Comparison of ENCODE assay signal across 9 mouse cellular contexts in the genomic region with DNA sequence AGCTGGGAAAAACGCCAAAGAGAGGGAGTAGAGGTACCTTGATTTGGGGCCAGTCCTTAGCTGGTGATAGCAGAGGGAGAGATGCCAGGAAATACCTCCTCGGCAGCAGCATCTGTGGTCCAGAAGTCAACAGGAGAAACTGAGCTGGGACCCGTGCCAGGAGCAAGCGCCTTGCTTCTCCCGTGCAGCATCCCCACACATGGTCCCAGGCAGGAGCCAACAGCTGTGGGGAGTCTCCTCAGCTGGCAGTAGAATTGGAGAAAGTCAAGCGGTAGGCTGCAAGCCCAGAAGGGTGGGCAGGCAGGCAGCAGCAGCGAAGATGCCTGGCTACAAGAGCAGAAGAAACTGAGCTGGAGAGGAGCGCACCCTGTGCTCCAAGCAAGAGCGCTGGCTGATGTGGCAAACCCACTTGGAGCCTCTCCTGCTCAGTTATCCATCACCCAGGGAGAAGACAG. TPM values are rescaled to one million over a fixed set of nuclear protein-coding genes. Genes with fewer than 3 reads are reported as not detected.
DNase-seq lines count a peak whose midpoint lies in the region; ATAC-seq and TF ChIP-seq lines count a peak whose summit lies in the region.
"Had no signal": no experiment of that assay in that cellular context is flagged by ENCODE, and none has a peak within 500 bp of the region (broad histone marks: within the 10 kb centered on the region; RNA-seq: fewer than 3 reads in every experiment).

A gene (minus strand): TSS at position 427 of the 455 bp plus-strand sequence.

- peak; percentile 78 for ATAC-seq in forebrain, embryonic 13.5 days
- peak; percentile 34; the same call in 1 of the 2 replicates for ATAC-seq in heart, postnatal 0 days (ENCODE audit: insufficient read depth, low read depth)
- no peak for ATAC-seq in liver, embryonic 15.5 days (ENCODE audit: insufficient read depth)
- ATAC-seq in neural tube, embryonic 15.5 days (ENCODE audit: low FRiP score), result peak; percentile 61

- peak within 1 kb of the TSS; percentile 49 for H3K4me3 ChIP-seq in forebrain, embryonic 13.5 days
- peak within 1 kb of the TSS; percentile 50 for H3K4me3 ChIP-seq in heart, postnatal 0 days (ENCODE audit: low read depth, low read length)
- peak within 1 kb of the TSS; percentile 50 for H3K4me3 ChIP-seq in liver, embryonic 15.5 days (replicated peaks)
- H3K4me3 ChIP-seq in neural tube, embryonic 15.5 days (replicated peaks), result peak within 1 kb of the TSS; percentile 57

- peaks cover 47% of the 10 kb centered on the region for H3K27me3 ChIP-seq in forebrain, embryonic 13.5 days
- H3K27me3 ChIP-seq in heart, postnatal 0 days (ENCODE audit: control insufficient read depth, insufficient read depth, low read length), result peaks cover 47% of the 10 kb centered on the region
- peaks cover 70% of the 10 kb centered on the region for H3K27me3 ChIP-seq in liver, embryonic 15.5 days
- 0 out of 2 replicates have a peak, but pooled peaks cover 14% of the 10 kb centered on the region for H3K27me3 ChIP-seq in neural tube, embryonic 15.5 days (replicated peaks)

- WGBS in forebrain, embryonic 13.5 days, result 2% methylated on average over 9 of the region's 9 CpGs
- WGBS in heart, postnatal 0 days, result 3% methylated on average over 9 of the region's 9 CpGs
- 3% methylated on average over 9 of the region's 9 CpGs for WGBS in liver, embryonic 15.5 days (ENCODE audit: insufficient replicate concordance)
- under 1% methylated on average over 9 of the region's 9 CpGs for WGBS in neural tube, embryonic 15.5 days

- DNase-seq in layer of hippocampus, adult 11-12 months (ENCODE audit: low spot score), result peak; percentile 65
- DNase-seq in layer of hippocampus, adult 9-10 months (ENCODE audit: low spot score), result no peak
- peak; percentile 36 for DNase-seq in heart, postnatal 0 days (ENCODE audit: low spot score)
- DNase-seq in layer of hippocampus, adult 18-20 months (ENCODE audit: low spot score in 2 of 2), result peak; percentile 46 to 47
- peak; percentile 28 for DNase-seq in urinary bladder, postnatal 25 days (ENCODE audit: low spot score)

- no peaks in the 10 kb centered on the region for H3K36me3 ChIP-seq in forebrain, embryonic 13.5 days (ENCODE audit: poor library complexity, severe bottlenecking)
- H3K36me3 ChIP-seq in heart, postnatal 0 days (replicated peaks; ENCODE audit: control insufficient read depth, insufficient read depth, low read length), result no peaks in the 10 kb centered on the region
- H3K36me3 ChIP-seq in liver, embryonic 15.5 days (replicated peaks), result no peaks in the 10 kb centered on the region
- H3K36me3 ChIP-seq in neural tube, embryonic 15.5 days, result no peaks in the 10 kb centered on the region

- TF ChIP-seq EP300 in heart, postnatal 0 days (IDR thresholded peaks at IDR 0.05; ENCODE audit: low read depth), result no peak

- peak within 1 kb of the TSS; percentile 74 for H3K9ac ChIP-seq in forebrain, embryonic 13.5 days
- no peak within 1 kb of the TSS for H3K9ac ChIP-seq in heart, postnatal 0 days (replicated peaks; ENCODE audit: low read depth, low read length)
- H3K9ac ChIP-seq in liver, embryonic 15.5 days, result no peak within 1 kb of the TSS
- H3K9ac ChIP-seq in neural tube, embryonic 15.5 days (replicated peaks), result peak within 1 kb of the TSS; percentile 54

- H3K4me1 ChIP-seq in forebrain, embryonic 13.5 days, result peaks cover 31% of the 10 kb centered on the region
- H3K4me1 ChIP-seq in heart, postnatal 0 days (ENCODE audit: control insufficient read depth, insufficient read depth), result 0 out of 2 replicates have a peak, but pooled peaks cover 10% of the 10 kb centered on the region
- H3K4me1 ChIP-seq in liver, embryonic 15.5 days (replicated peaks), result peaks cover 13% of the 10 kb centered on the region
- H3K4me1 ChIP-seq in neural tube, embryonic 15.5 days, result peaks cover 29% of the 10 kb centered on the region

- H3K27ac ChIP-seq in forebrain, embryonic 13.5 days, result peak within 1 kb of the TSS; percentile 33
- no peak within 1 kb of the TSS for H3K27ac ChIP-seq in heart, postnatal 0 days (ENCODE audit: low read depth)
- H3K27ac ChIP-seq in liver, embryonic 15.5 days (replicated peaks), result no peak within 1 kb of the TSS
- peak within 1 kb of the TSS; percentile 63 for H3K27ac ChIP-seq in neural tube, embryonic 15.5 days (replicated peaks)
- H3K27ac ChIP-seq: macrophage had no signal

- TF ChIP-seq CTCF in heart, postnatal 0 days (IDR thresholded peaks at IDR 0.05; ENCODE audit: low read depth), result no peak

- H3K4me2 ChIP-seq in forebrain, embryonic 13.5 days, result peak within 1 kb of the TSS; percentile 100
- peak within 1 kb of the TSS; percentile 87 for H3K4me2 ChIP-seq in heart, postnatal 0 days (ENCODE audit: low read depth, low read length)
- H3K4me2 ChIP-seq in liver, embryonic 15.5 days, result peak within 1 kb of the TSS; percentile 71
- H3K4me2 ChIP-seq in neural tube, embryonic 15.5 days, result peak within 1 kb of the TSS; percentile 99

- H3K9me3 ChIP-seq in forebrain, embryonic 13.5 days (replicated peaks), result no peaks in the 10 kb centered on the region
- H3K9me3 ChIP-seq in heart, postnatal 0 days (replicated peaks; ENCODE audit: control insufficient read depth, low read length), result no peaks in the 10 kb centered on the region
- H3K9me3 ChIP-seq in liver, embryonic 15.5 days (replicated peaks), result no peaks in the 10 kb centered on the region
- H3K9me3 ChIP-seq in neural tube, embryonic 15.5 days (replicated peaks), result no peaks in the 10 kb centered on the region

RNA-seq across cellular contexts. Expression of the gene that starts here (rescaled TPM):
- 3.8 and 4.3 TPM in 2 replicates for polyA plus RNA-seq in forebrain, embryonic 13.5 days (2015; fragmentation: Nextera tagmentation; extraction: Ambion mirVana)
- total RNA-seq in heart, postnatal 0 days (2014; rRNA removed; ENCODE audit: low replicate concordance), result not detected in 2 replicates
- 0.11 and 0.15 TPM in 2 replicates for polyA plus RNA-seq in heart, postnatal 0 days (2015; fragmentation: Nextera tagmentation; extraction: Ambion mirVana)
- total RNA-seq in layer of hippocampus, adult 18-20 months (2021), result 1 to 10 TPM; 2.0 to 3.2 TPM
- polyA plus RNA-seq in liver, embryonic 15.5 days (2015; fragmentation: Nextera tagmentation; extraction: Ambion mirVana), result 0.17 and 0.18 TPM in 2 replicates
- polyA plus RNA-seq in neural tube, embryonic 15.5 days (2015; fragmentation: Nextera tagmentation; extraction: Ambion mirVana), result 5.3 and 6.4 TPM in 2 replicates
- polyA plus RNA-seq: macrophage had no signal

Comparison
In these comparisons a context has a peak if more than half of its experiments do, and no peak if none do; other contexts are left out.
1. Peak in DNase-seq, ATAC-seq, H3K4me3 ChIP-seq and H3K4me2 ChIP-seq in heart, postnatal 0 days; RNA of the gene not detected or under 1 TPM.
2. H3K27ac ChIP-seq: peak in forebrain, embryonic 13.5 days (single experiment) and neural tube, embryonic 15.5 days (single experiment); none in heart, postnatal 0 days (single experiment) and liver, embryonic 15.5 days (single experiment).
3. H3K9ac ChIP-seq: peak in forebrain, embryonic 13.5 days (single experiment) and neural tube, embryonic 15.5 days (single experiment); none in heart, postnatal 0 days (single experiment) and liver, embryonic 15.5 days (single experiment).
4. Peak in every context shown above with its lines, with median percentiles within 50 percentile points of each other: H3K4me2 ChIP-seq and H3K4me3 ChIP-seq.